Mouse (Mus musculus) mature B cell (primary cell): ENCODE data around the gene Zfp617.
"Not testable (repeated sequence)": the region's sequence is repeated elsewhere in the genome, so short reads cannot be mapped to it uniquely, and the experiment has no call there.

Source experiments
- in situ Hi-C: fragments of 300-500 bp; cut with MboI; formaldehyde crosslinking; loops from 2 replicates; pipeline ENCODE4 v1.14.3; 2019

The Zfp617 gene

DNA sequence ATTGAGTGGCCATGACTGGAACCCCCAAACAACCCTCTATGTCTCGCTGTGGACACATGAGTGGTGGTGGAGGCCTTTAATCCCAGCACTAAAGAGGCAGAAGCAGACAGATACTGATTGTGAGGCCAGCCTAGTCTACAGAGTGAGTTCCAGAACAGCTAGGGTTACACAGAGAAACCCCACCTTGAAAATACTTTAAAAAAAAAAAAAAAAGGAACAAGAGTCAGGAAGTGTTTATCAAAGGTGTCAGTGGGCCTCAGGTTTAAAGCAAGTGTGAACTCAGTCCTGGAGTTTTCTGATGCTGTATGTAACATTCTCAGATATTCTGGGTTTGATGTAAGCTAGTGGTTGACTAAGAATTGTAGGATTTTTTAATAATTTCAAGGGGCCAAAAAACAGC is 44.1 kb downstream of the Zfp617 start:
- in situ Hi-C loops, result no loop called here

DNA sequence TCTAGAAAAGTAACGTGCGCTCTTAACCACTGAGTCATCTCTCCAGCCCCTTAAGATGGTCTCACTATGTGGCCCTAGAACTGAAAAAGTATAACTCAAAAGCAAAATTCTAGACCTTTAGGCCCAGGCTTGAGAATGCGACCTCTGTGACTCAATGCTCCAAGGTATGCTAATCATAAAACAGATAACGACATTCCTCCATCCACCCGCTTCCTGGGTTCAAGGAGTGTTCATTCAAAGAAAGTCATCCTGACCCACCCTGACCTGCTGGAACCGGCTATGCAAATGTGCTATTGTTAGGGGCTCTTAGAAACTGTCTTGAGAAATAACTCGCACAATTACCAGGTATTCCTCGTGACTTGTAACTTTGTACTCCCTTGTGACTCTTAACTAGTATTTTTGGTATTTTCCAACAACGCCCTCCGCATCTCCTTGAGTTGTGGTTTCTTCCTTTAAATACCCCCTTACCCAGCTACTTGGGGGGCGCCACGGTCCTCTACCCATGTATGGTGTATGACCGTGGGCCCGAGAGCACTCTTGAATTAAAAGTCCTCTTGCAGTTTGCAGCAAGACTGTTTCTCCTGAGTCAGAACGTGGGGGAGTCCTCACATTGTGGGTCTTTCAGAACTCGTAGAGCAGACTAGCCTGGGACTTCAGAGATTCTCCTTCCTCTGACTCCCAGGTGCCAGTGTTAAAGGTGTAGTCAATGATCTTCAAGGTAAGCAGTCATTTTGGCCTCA is 44.7 kb downstream of the Zfp617 start:
- in situ Hi-C loops, result not testable (repeated sequence)

GRCm38 (mm10) chr8:71954666-71955065 is 46.2 kb downstream of the Zfp617 start:
- in situ Hi-C loops, result no loop called here

GRCm38 (mm10) chr8:71960483-71960882 is 52.0 kb downstream of the Zfp617 start:
- in situ Hi-C loops, result no loop called here

- in situ Hi-C loops, result no loop called here
Measured at GRCm38 (mm10) chr8:71961796-71962195, 53.4 kb downstream of the Zfp617 start.

GRCm38 (mm10) chr8:71964051-71964450 is 55.6 kb downstream of the Zfp617 start:
- in situ Hi-C loops, result no loop called here

DNA sequence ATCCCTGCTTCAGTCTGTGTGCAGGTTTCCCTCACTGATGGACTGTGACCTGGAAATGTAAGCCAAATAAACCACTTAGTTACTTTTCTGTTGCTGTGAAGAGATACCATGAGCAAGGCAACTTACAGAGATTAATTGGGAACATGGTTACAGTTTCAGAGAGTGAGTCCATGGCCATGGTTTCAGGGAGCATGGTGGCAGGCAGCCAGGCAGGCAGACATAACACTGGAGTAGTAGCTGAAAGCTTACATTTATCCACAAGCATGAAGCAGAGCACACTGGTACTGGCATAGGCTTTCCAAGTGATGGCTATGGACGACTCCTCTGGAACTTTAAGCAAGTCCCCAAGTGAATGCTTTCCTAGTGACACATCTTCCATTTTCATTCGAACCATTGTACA is 56.7 kb downstream of the Zfp617 start:
- in situ Hi-C loops, result no loop called here

- in situ Hi-C loops, result no loop called here
Measured at GRCm38 (mm10) chr8:71966411-71966810, 58.0 kb downstream of the Zfp617 start.

- in situ Hi-C loops, result no loop called here
Measured at GRCm38 (mm10) chr8:71967261-71967660, 58.8 kb downstream of the Zfp617 start.

DNA sequence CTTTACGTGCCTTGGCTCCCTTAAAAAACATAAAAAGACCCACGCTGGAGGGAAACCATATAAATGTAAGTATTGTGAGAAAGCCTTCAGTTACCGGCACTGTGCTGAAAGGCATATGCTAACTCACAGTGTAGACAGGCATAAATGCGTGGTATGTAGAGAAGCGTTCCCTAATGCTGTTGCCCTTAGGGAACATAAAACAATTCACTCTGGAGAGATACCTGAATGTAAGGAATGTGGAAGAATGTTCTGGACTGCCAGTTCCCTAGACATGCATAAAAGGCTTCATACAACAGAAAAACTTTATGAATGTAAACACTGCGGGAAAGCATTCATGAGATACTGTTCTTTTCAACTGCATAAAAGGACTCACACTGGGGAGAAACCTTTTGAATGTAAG is 59.7 kb downstream of the Zfp617 start:
- in situ Hi-C loops, result no loop called here

DNA sequence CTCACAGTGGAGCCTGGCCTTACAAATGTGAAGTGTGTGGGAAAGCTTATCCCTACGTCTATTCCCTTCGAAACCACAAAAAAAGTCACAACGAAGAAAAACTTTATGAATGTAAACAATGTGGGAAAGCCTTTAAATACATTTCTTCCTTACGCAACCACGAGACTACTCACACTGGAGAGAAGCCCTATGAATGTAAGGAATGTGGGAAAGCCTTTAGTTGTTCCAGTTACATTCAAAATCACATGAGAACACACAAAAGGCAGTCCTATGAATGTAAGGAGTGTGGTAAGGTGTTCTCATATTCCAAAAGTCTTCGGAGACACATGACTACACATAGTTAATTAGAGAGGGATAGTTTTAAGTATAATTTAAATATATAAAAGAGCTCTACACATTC is 60.2 kb downstream of the Zfp617 start:
- in situ Hi-C loops, result no loop called here

DNA sequence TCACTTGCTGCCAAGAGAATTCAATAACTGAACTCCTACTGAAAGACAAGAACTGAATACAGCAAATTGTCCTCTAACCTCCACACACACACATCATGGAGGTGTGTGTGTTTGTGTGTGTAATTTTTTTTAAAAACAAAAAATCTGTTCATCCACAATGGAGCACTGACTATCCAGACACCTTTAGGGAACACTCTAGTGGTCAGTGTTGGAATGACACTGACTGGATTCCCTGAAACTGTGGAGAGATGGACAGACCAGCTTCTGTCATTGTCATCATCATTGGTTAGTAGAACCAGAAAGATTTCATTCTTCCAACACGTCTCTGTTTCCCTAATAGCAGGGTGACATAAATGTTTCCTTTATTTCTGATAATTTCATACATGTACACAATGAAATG is 63.5 kb downstream of the Zfp617 start:
- in situ Hi-C loops, result no loop called here

DNA sequence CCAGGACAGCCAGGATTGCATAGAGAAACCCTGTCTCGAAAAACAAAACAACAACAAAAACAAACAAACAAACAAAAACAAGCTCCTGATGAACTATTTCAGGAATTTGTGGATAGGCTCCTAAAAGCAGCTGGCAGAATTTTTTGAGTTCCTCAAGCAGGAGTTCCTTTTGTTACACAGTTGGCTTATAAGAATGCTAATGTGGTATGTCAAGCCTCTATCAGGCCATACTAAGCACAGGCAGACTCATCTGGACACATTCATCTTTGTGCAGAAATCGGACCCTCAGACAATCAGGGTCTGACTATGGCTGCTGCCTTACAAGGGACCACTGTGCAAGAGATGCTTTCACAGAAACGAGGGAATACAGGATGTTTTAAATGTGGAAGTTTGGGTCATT is 65.8 kb downstream of the Zfp617 start:
- in situ Hi-C loops, result no loop called here

DNA sequence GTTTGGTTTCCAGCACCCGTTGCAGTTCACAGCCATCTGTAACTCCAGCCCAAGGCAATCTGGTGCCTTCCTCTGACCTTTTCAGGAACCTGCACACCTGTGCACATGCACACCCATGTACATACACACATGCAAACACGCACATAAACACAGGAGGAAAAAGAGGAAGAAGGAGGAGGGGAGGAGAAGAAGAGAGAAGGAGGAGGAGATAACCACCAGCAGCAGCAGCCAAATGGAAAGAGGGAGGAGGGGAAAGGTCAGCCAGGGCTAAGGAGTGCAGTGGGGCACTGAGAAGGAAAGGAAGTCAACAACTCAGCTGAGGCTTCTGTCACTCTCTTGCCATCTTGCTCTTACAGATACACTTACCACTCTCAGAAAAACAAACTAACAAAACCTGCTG is 72.6 kb downstream of the Zfp617 start:
- in situ Hi-C loops, result loop anchor here (25.0 kb wide), 1 partner anchor 844 kb away; no protein-coding TSS in a partner anchor

DNA sequence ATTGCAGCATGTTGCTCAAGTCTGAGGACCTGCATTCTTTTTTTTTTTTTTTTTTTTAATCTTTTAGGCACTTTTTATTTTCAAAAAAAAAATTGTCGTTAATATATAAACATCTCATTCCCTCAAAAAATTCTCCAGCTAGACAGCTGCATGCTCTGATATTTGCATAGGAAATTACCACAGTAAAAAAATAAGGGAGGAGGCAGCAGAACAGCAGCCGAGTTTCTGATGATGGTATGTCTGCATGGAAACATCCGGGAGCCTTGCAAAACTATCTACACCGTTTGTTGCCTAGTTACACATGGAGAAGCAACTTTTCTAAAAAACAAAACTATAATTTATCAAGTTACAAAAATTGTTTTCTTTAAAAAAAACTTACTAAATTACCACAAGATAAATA is 73.0 kb downstream of the Zfp617 start:
- in situ Hi-C loops, result loop anchor here (25.0 kb wide), 1 partner anchor 844 kb away; no protein-coding TSS in a partner anchor
